Mouse (Mus musculus): ENCODE results near the gene Galnt10.

GRCm38 (mm10) chr11:57649269-57649668, 4.0 kb downstream of the Galnt10 start:
- no peak for TF ChIP-seq TAL1 (IDR thresholded peaks at IDR 0.05; ENCODE audit: low read length)
- TF ChIP-seq GATA1 (IDR thresholded peaks at IDR 0.05; ENCODE audit: low read length): no peak

All from erythroblast, embryonic 14.5 days (primary cell).